Mouse (Mus musculus): ENCODE measurements around the gene Abcb1b. TPM values are rescaled to one million over a fixed set of nuclear protein-coding genes. Genes with fewer than 3 reads are reported as not detected.
A peak's percentile ranks its signal among the peaks of the same experiment; 100 is the strongest.
"Not testable (repeated sequence)": the region's sequence is repeated elsewhere in the genome, so short reads cannot be mapped to it uniquely, and the experiment has no call there.

The Abcb1b gene
- polyA plus RNA-seq, 1 experiment from 2014 or later = 0.61 TPM

GRCm38 (mm10) chr5:8838661-8839438, 40.9 kb downstream of the Abcb1b start:
- Histone ChIP-seq H3K36me3 (no peaks in the 10 kb centered on the region), H3K4me1 (replicated peaks) (0 out of 2 replicates have a peak, but pooled peaks cover 3% of the 10 kb centered on the region), H3K9ac (replicated peaks) (no peak overlapping the region), H3K4me3 (replicated peaks) (no peak overlapping the region), H3K9me3 (no peaks in the 10 kb centered on the region), H3K4me2 (replicated peaks) (no peak overlapping the region), H3K27me3 (no peaks in the 10 kb centered on the region), H3K27ac (no peak overlapping the region)
- WGBS = 72% methylated on average over 8 of the region's 8 CpGs
- ATAC-seq = no peak

GRCm38 (mm10) chr5:8839651-8840050, 41.7 kb downstream of the Abcb1b start:
- H3K36me3 ChIP-seq = no peaks in the 10 kb centered on the region
- H3K27me3 ChIP-seq = no peaks in the 10 kb centered on the region
- H3K9ac ChIP-seq (replicated peaks) = no peak overlapping the region
- 0 out of 2 replicates have a peak, but pooled peaks cover 3% of the 10 kb centered on the region for H3K4me1 ChIP-seq (replicated peaks)
- WGBS = 92% methylated on average over 4 of the region's 4 CpGs
- ATAC-seq = no peak
- no peak overlapping the region for H3K4me2 ChIP-seq (replicated peaks)
- H3K9me3 ChIP-seq = no peaks in the 10 kb centered on the region
- H3K27ac ChIP-seq = no peak overlapping the region
- H3K4me3 ChIP-seq (replicated peaks) = no peak overlapping the region

- H3K36me3 ChIP-seq = no peaks in the 10 kb centered on the region
- no peaks in the 10 kb centered on the region for H3K27me3 ChIP-seq
- no peak overlapping the region for H3K9ac ChIP-seq (replicated peaks)
- peak; percentile 62; the same call in 1 of the 2 replicates for ATAC-seq
- H3K4me2 ChIP-seq (replicated peaks) = no peak overlapping the region
- H3K4me3 ChIP-seq (replicated peaks) = no peak overlapping the region
- H3K4me1 ChIP-seq (replicated peaks) = 0 out of 2 replicates have a peak, but pooled peaks cover 3% of the 10 kb centered on the region
- WGBS = 42% methylated on average over 5 of the region's 5 CpGs
- H3K27ac ChIP-seq = no peak overlapping the region
- no peaks in the 10 kb centered on the region for H3K9me3 ChIP-seq
Measured at GRCm38 (mm10) chr5:8840887-8841286, 42.9 kb downstream of the Abcb1b start.

GRCm38 (mm10) chr5:8842815-8843214, 44.9 kb downstream of the Abcb1b start:
- 61% methylated on average over 3 of the region's 3 CpGs for WGBS
- ATAC-seq = no peak

GRCm38 (mm10) chr5:8848607-8849575, 50.9 kb downstream of the Abcb1b start:
- not testable (repeated sequence) for H3K4me1 ChIP-seq (replicated peaks); H3K27me3 ChIP-seq; H3K36me3 ChIP-seq; H3K9ac ChIP-seq (replicated peaks); H3K4me2 ChIP-seq (replicated peaks); H3K9me3 ChIP-seq; H3K27ac ChIP-seq; H3K4me3 ChIP-seq (replicated peaks)
- 28% methylated on average over 7 of the region's 9 CpGs for WGBS
- 0 out of 2 replicates have a peak, but pooled peaks have one; percentile 24 for ATAC-seq

More at GRCm38 (mm10) chr5:8842815-8843214, 44.9 kb downstream of the Abcb1b start:
- Histone ChIP-seq H3K36me3 (no peaks in the 10 kb centered on the region), H3K4me1 (replicated peaks) (0 out of 2 replicates have a peak, but pooled peaks cover 3% of the 10 kb centered on the region), H3K27me3 (no peaks in the 10 kb centered on the region), H3K9me3 (no peaks in the 10 kb centered on the region), H3K4me3 (replicated peaks) (no peak overlapping the region), H3K9ac (replicated peaks) (no peak overlapping the region), H3K27ac (no peak overlapping the region), H3K4me2 (replicated peaks) (no peak overlapping the region)

- no peaks in the 10 kb centered on the region for H3K9me3 ChIP-seq
- H3K27ac ChIP-seq = no peak overlapping the region
- WGBS = 51% methylated on average over 4 of the region's 4 CpGs
- H3K4me3 ChIP-seq (replicated peaks) = no peak overlapping the region
- no peaks in the 10 kb centered on the region for H3K4me1 ChIP-seq (replicated peaks)
- H3K27me3 ChIP-seq = no peaks in the 10 kb centered on the region
- ATAC-seq = no peak
- H3K9ac ChIP-seq (replicated peaks) = no peak overlapping the region
- no peaks in the 10 kb centered on the region for H3K36me3 ChIP-seq
- no peak overlapping the region for H3K4me2 ChIP-seq (replicated peaks)
Measured at GRCm38 (mm10) chr5:8850851-8851250, 52.9 kb downstream of the Abcb1b start.

- Histone ChIP-seq H3K36me3 (no peaks in the 10 kb centered on the region), H3K9ac (replicated peaks) (no peak overlapping the region), H3K27me3 (no peaks in the 10 kb centered on the region), H3K4me2 (replicated peaks) (no peak overlapping the region), H3K4me3 (replicated peaks) (no peak overlapping the region), H3K9me3 (no peaks in the 10 kb centered on the region), H3K4me1 (replicated peaks) (no peaks in the 10 kb centered on the region), H3K27ac (no peak overlapping the region)
- ATAC-seq = no peak
- 79% methylated on average over 6 of the region's 6 CpGs for WGBS
Measured at GRCm38 (mm10) chr5:8857201-8857600, 59.3 kb downstream of the Abcb1b start.

GRCm38 (mm10) chr5:8861811-8862210, 63.9 kb downstream of the Abcb1b start:
- Histone ChIP-seq H3K27ac (no peak overlapping the region), H3K4me2 (replicated peaks) (no peak overlapping the region), H3K9ac (replicated peaks) (no peak overlapping the region), H3K27me3 (no peaks in the 10 kb centered on the region), H3K4me3 (replicated peaks) (no peak overlapping the region), H3K4me1 (replicated peaks) (no peaks in the 10 kb centered on the region; the same call in 1 of the 2 replicates), H3K9me3 (no peaks in the 10 kb centered on the region), H3K36me3 (no peaks in the 10 kb centered on the region)
- no peak for ATAC-seq
- 72% methylated on average over 1 of the region's 1 CpGs for WGBS

GRCm38 (mm10) chr5:8863580-8864337, 65.8 kb downstream of the Abcb1b start:
- 60% methylated on average over 14 of the region's 14 CpGs for WGBS
- no peak overlapping the region for H3K27ac ChIP-seq
- H3K36me3 ChIP-seq = no peaks in the 10 kb centered on the region
- no peak for ATAC-seq
- no peaks in the 10 kb centered on the region for H3K9me3 ChIP-seq
- no peaks in the 10 kb centered on the region for H3K27me3 ChIP-seq
- no peak overlapping the region for H3K4me2 ChIP-seq (replicated peaks)
- H3K4me3 ChIP-seq (replicated peaks) = no peak overlapping the region
- H3K4me1 ChIP-seq (replicated peaks) = peaks cover 2% of the 10 kb centered on the region; the same call in 1 of the 2 replicates
- no peak overlapping the region for H3K9ac ChIP-seq (replicated peaks)

GRCm38 (mm10) chr5:8865630-8866029, 67.7 kb downstream of the Abcb1b start:
- not testable (repeated sequence) for H3K4me3 ChIP-seq (replicated peaks); H3K36me3 ChIP-seq; H3K4me2 ChIP-seq (replicated peaks); H3K27ac ChIP-seq; H3K4me1 ChIP-seq (replicated peaks); H3K9ac ChIP-seq (replicated peaks); H3K9me3 ChIP-seq; H3K27me3 ChIP-seq; ATAC-seq
- WGBS = 97% methylated on average over 11 of the region's 11 CpGs

GRCm38 (mm10) chr5:8866366-8866765, 68.4 kb downstream of the Abcb1b start:
- Histone ChIP-seq H3K4me3 (replicated peaks) (no peak overlapping the region), H3K4me2 (replicated peaks) (no peak overlapping the region), H3K4me1 (replicated peaks) (peaks cover 2% of the 10 kb centered on the region; the same call in 1 of the 2 replicates), H3K9me3 (no peaks in the 10 kb centered on the region), H3K36me3 (no peaks in the 10 kb centered on the region), H3K27ac (no peak overlapping the region), H3K27me3 (no peaks in the 10 kb centered on the region), H3K9ac (replicated peaks) (no peak overlapping the region)
- 91% methylated on average over 5 of the region's 5 CpGs for WGBS
- ATAC-seq = no peak
